Mouse (Mus musculus): ENCODE results near the gene Col6a5. TPM values are rescaled to one million over a fixed set of nuclear protein-coding genes. Genes with fewer than 3 reads are reported as not detected.
"Not testable (repeated sequence)": the region's sequence is repeated elsewhere in the genome, so short reads cannot be mapped to it uniquely, and the experiment has no call there.

The Col6a5 gene
- polyA plus RNA-seq, 1 experiment from 2014 or later, result 0.41 TPM

GRCm38 (mm10) chr9:105876124-105876523, 84.3 kb downstream of the Col6a5 start:
- no peak overlapping the region for H3K4me2 ChIP-seq (replicated peaks; ENCODE audit: low read depth, low read length)
- H3K4me3 ChIP-seq (ENCODE audit: low read length), result no peak overlapping the region
- no peaks in the 10 kb centered on the region for H3K27me3 ChIP-seq (ENCODE audit: insufficient read depth, low read length)
- 82% methylated on average over 4 of the region's 4 CpGs for WGBS
- H3K4me1 ChIP-seq (ENCODE audit: insufficient read depth, low read length), result no peaks in the 10 kb centered on the region
- H3K27ac ChIP-seq (ENCODE audit: low read length), result no peak overlapping the region
- no peak for ATAC-seq (ENCODE audit: low FRiP score, low TSS enrichment)
- no peaks in the 10 kb centered on the region for H3K36me3 ChIP-seq (ENCODE audit: insufficient read depth, low read length)
- no peaks in the 10 kb centered on the region for H3K9me3 ChIP-seq (ENCODE audit: low read length)
- H3K9ac ChIP-seq (replicated peaks; ENCODE audit: low read length), result no peak overlapping the region

GRCm38 (mm10) chr9:105871643-105872042, 88.8 kb downstream of the Col6a5 start:
- 36% methylated on average over 14 of the region's 14 CpGs for WGBS
- Histone ChIP-seq H3K4me2 (replicated peaks; ENCODE audit: low read depth, low read length) (no peak overlapping the region), H3K9ac (replicated peaks; ENCODE audit: low read length) (no peak overlapping the region), H3K4me3 (ENCODE audit: low read length) (no peak overlapping the region), H3K27me3 (ENCODE audit: insufficient read depth, low read length) (no peaks in the 10 kb centered on the region), H3K9me3 (ENCODE audit: low read length) (no peaks in the 10 kb centered on the region), H3K36me3 (ENCODE audit: insufficient read depth, low read length) (no peaks in the 10 kb centered on the region), H3K27ac (ENCODE audit: low read length) (no peak overlapping the region), H3K4me1 (ENCODE audit: insufficient read depth, low read length) (no peaks in the 10 kb centered on the region)
- ATAC-seq (ENCODE audit: low FRiP score, low TSS enrichment), result no peak

- Histone ChIP-seq H3K9ac (replicated peaks; ENCODE audit: low read length) (no peak overlapping the region), H3K36me3 (ENCODE audit: insufficient read depth, low read length) (no peaks in the 10 kb centered on the region), H3K27ac (ENCODE audit: low read length) (no peak overlapping the region), H3K4me3 (ENCODE audit: low read length) (no peak overlapping the region), H3K9me3 (ENCODE audit: low read length) (no peaks in the 10 kb centered on the region), H3K27me3 (ENCODE audit: insufficient read depth, low read length) (no peaks in the 10 kb centered on the region), H3K4me2 (replicated peaks; ENCODE audit: low read depth, low read length) (no peak overlapping the region), H3K4me1 (ENCODE audit: insufficient read depth, low read length) (no peaks in the 10 kb centered on the region)
- ATAC-seq (ENCODE audit: low FRiP score, low TSS enrichment), result no peak
- 10% methylated on average over 6 of the region's 6 CpGs for whole genome bisulfite sequencing
Measured at GRCm38 (mm10) chr9:105857773-105858172, 102.7 kb downstream of the Col6a5 start.

GRCm38 (mm10) chr9:105852778-105853065, 107.7 kb downstream of the Col6a5 start:
- H3K4me1 ChIP-seq (ENCODE audit: insufficient read depth, low read length), result no peaks in the 10 kb centered on the region
- 94% methylated on average over 1 of the region's 1 CpGs for WGBS
- no peak overlapping the region for H3K4me3 ChIP-seq (ENCODE audit: low read length)
- ATAC-seq (ENCODE audit: low FRiP score, low TSS enrichment), result no peak
- H3K4me2 ChIP-seq (replicated peaks; ENCODE audit: low read depth, low read length), result no peak overlapping the region
- H3K9ac ChIP-seq (replicated peaks; ENCODE audit: low read length), result no peak overlapping the region
- no peaks in the 10 kb centered on the region for H3K9me3 ChIP-seq (ENCODE audit: low read length)
- no peaks in the 10 kb centered on the region for H3K36me3 ChIP-seq (ENCODE audit: insufficient read depth, low read length)
- H3K27ac ChIP-seq (ENCODE audit: low read length), result no peak overlapping the region
- no peaks in the 10 kb centered on the region for H3K27me3 ChIP-seq (ENCODE audit: insufficient read depth, low read length)

GRCm38 (mm10) chr9:105852015-105852777, 108.2 kb downstream of the Col6a5 start:
- no peak overlapping the region for H3K4me2 ChIP-seq (replicated peaks; ENCODE audit: low read depth, low read length)
- ATAC-seq (ENCODE audit: low FRiP score, low TSS enrichment), result 0 out of 2 replicates have a peak, but pooled peaks have one; percentile 31
- no peak overlapping the region for H3K9ac ChIP-seq (replicated peaks; ENCODE audit: low read length)
- no peaks in the 10 kb centered on the region for H3K27me3 ChIP-seq (ENCODE audit: insufficient read depth, low read length)
- no peak overlapping the region for H3K4me3 ChIP-seq (ENCODE audit: low read length)
- H3K4me1 ChIP-seq (ENCODE audit: insufficient read depth, low read length), result no peaks in the 10 kb centered on the region
- H3K36me3 ChIP-seq (ENCODE audit: insufficient read depth, low read length), result no peaks in the 10 kb centered on the region
- no peak overlapping the region for H3K27ac ChIP-seq (ENCODE audit: low read length)
- H3K9me3 ChIP-seq (ENCODE audit: low read length), result no peaks in the 10 kb centered on the region
- 64% methylated on average over 14 of the region's 14 CpGs for WGBS

- Histone ChIP-seq H3K4me1 (ENCODE audit: insufficient read depth, low read length) (no peaks in the 10 kb centered on the region), H3K9me3 (ENCODE audit: low read length) (peaks cover 3% of the 10 kb centered on the region; the same call in 1 of the 2 replicates), H3K4me3 (ENCODE audit: low read length) (no peak overlapping the region), H3K27ac (ENCODE audit: low read length) (no peak overlapping the region), H3K27me3 (ENCODE audit: insufficient read depth, low read length) (no peaks in the 10 kb centered on the region), H3K36me3 (ENCODE audit: insufficient read depth, low read length) (no peaks in the 10 kb centered on the region), H3K4me2 (replicated peaks; ENCODE audit: low read depth, low read length) (no peak overlapping the region), H3K9ac (replicated peaks; ENCODE audit: low read length) (no peak overlapping the region)
- WGBS, result 86% methylated on average over 3 of the region's 3 CpGs
- ATAC-seq (ENCODE audit: low FRiP score, low TSS enrichment), result no peak
Measured at GRCm38 (mm10) chr9:105851011-105851410, 109.4 kb downstream of the Col6a5 start.

- Histone ChIP-seq H3K4me1 (ENCODE audit: insufficient read depth, low read length) (no peaks in the 10 kb centered on the region), H3K4me3 (ENCODE audit: low read length) (no peak overlapping the region), H3K9ac (replicated peaks; ENCODE audit: low read length) (no peak overlapping the region), H3K36me3 (ENCODE audit: insufficient read depth, low read length) (no peaks in the 10 kb centered on the region), H3K27me3 (ENCODE audit: insufficient read depth, low read length) (no peaks in the 10 kb centered on the region), H3K9me3 (ENCODE audit: low read length) (peaks cover 5% of the 10 kb centered on the region; the same call in 1 of the 2 replicates), H3K27ac (ENCODE audit: low read length) (no peak overlapping the region), H3K4me2 (replicated peaks; ENCODE audit: low read depth, low read length) (no peak overlapping the region)
- 75% methylated on average over 4 of the region's 4 CpGs for WGBS
- ATAC-seq (ENCODE audit: low FRiP score, low TSS enrichment), result no peak
Measured at GRCm38 (mm10) chr9:105848396-105848795, 112.0 kb downstream of the Col6a5 start.

- Histone ChIP-seq H3K9ac (replicated peaks; ENCODE audit: low read length) (no peak overlapping the region), H3K4me3 (ENCODE audit: low read length) (no peak overlapping the region), H3K27me3 (ENCODE audit: insufficient read depth, low read length) (no peaks in the 10 kb centered on the region), H3K4me1 (ENCODE audit: insufficient read depth, low read length) (no peaks in the 10 kb centered on the region), H3K36me3 (ENCODE audit: insufficient read depth, low read length) (no peaks in the 10 kb centered on the region), H3K27ac (ENCODE audit: low read length) (no peak overlapping the region), H3K4me2 (replicated peaks; ENCODE audit: low read depth, low read length) (no peak overlapping the region), H3K9me3 (ENCODE audit: low read length) (peaks cover 5% of the 10 kb centered on the region; the same call in 1 of the 2 replicates)
- ATAC-seq (ENCODE audit: low FRiP score, low TSS enrichment), result no peak
- WGBS, result 92% methylated on average over 5 of the region's 5 CpGs
Measured at GRCm38 (mm10) chr9:105847261-105847660, 113.2 kb downstream of the Col6a5 start.

- H3K4me3 ChIP-seq (ENCODE audit: low read length); H3K4me2 ChIP-seq (replicated peaks; ENCODE audit: low read depth, low read length); H3K9ac ChIP-seq (replicated peaks; ENCODE audit: low read length); H3K9me3 ChIP-seq (ENCODE audit: low read length); H3K4me1 ChIP-seq (ENCODE audit: insufficient read depth, low read length); H3K36me3 ChIP-seq (ENCODE audit: insufficient read depth, low read length); ATAC-seq (ENCODE audit: low FRiP score, low TSS enrichment); H3K27ac ChIP-seq (ENCODE audit: low read length); H3K27me3 ChIP-seq (ENCODE audit: insufficient read depth, low read length): not testable (repeated sequence)
- WGBS, result 43% methylated on average over 5 of the region's 5 CpGs
Measured at GRCm38 (mm10) chr9:105841386-105841785, 119.1 kb downstream of the Col6a5 start.

- Histone ChIP-seq H3K4me3 (ENCODE audit: low read length) (no peak overlapping the region), H3K9ac (replicated peaks; ENCODE audit: low read length) (no peak overlapping the region), H3K27ac (ENCODE audit: low read length) (no peak overlapping the region), H3K4me2 (replicated peaks; ENCODE audit: low read depth, low read length) (no peak overlapping the region), H3K27me3 (ENCODE audit: insufficient read depth, low read length) (no peaks in the 10 kb centered on the region), H3K4me1 (ENCODE audit: insufficient read depth, low read length) (peaks cover 8% of the 10 kb centered on the region), H3K9me3 (ENCODE audit: low read length) (no peaks in the 10 kb centered on the region), H3K36me3 (ENCODE audit: insufficient read depth, low read length) (no peaks in the 10 kb centered on the region)
- ATAC-seq (ENCODE audit: low FRiP score, low TSS enrichment), result no peak
- WGBS, result 52% methylated on average over 5 of the region's 5 CpGs
Measured at GRCm38 (mm10) chr9:105839147-105839515, 121.3 kb downstream of the Col6a5 start.

Data from kidney, embryonic 16.5 days (tissue).